Mouse (Mus musculus) intestine, embryonic 14.5 days (tissue): ENCODE measurements around the gene Eps8l2. TPM values are rescaled to one million over a fixed set of nuclear protein-coding genes. Genes with fewer than 3 reads are reported as not detected.
A peak's percentile ranks its signal among the peaks of the same experiment; 100 is the strongest.
"Not testable (repeated sequence)": the region's sequence is repeated elsewhere in the genome, so short reads cannot be mapped to it uniquely, and the experiment has no call there.

Source experiments
- ATAC-seq: fragments of 200-750 bp; cut with Nextera tagmentation; replicated peaks from 2 replicates; pipeline ENCODE4 v1.8.0; 2017; ENCODE audit warnings: low read depth, moderate number of reproducible peaks, moderate TSS enrichment, moderate library complexity; ENCODE audit not compliant: low FRiP score, low TSS enrichment
- DNase-seq: peaks from one replicate; pipeline ENCODE4 v3.0.0-alpha.2; 2018; ENCODE audit warnings: low spot score
- H3K27ac ChIP-seq: fragments of 300-500 bp; sonication (generic); 2 replicates; pipeline ENCODE4 v1.5.1; 2014; ENCODE audit warnings: low read depth, mild to moderate bottlenecking, control low read depth
- H3K27me3 ChIP-seq: fragments of 300-500 bp; sonication (generic); replicated peaks from 2 replicates; pipeline ENCODE4 v1.6.1; 2014; ENCODE audit warnings: low read length, control low read depth; ENCODE audit not compliant: control insufficient read depth, insufficient read depth
- H3K36me3 ChIP-seq: fragments of 300-500 bp; sonication (generic); 2 replicates; pipeline ENCODE4 v1.6.1; 2014; ENCODE audit warnings: low read length, control low read depth; ENCODE audit not compliant: control insufficient read depth, insufficient read depth
- H3K4me1 ChIP-seq: fragments of 300-500 bp; sonication (generic); replicated peaks from 2 replicates; pipeline ENCODE4 v1.6.1; 2014; ENCODE audit warnings: low read length, control low read depth, mixed read lengths; ENCODE audit not compliant: control insufficient read depth, insufficient read depth
- H3K4me2 ChIP-seq: fragments of 300-500 bp; sonication (generic); 2 replicates; pipeline ENCODE4 v1.6.1; 2014; ENCODE audit warnings: low read length
- H3K4me3 ChIP-seq: fragments of 300-500 bp; sonication (generic); 2 replicates; pipeline ENCODE4 v1.5.1; 2014; ENCODE audit warnings: low read depth, low read length, control low read depth, mixed read lengths
- H3K9ac ChIP-seq: fragments of 300-500 bp; sonication (generic); 2 replicates; pipeline ENCODE4 v1.6.1; 2014; ENCODE audit warnings: mild to moderate bottlenecking, low read length
- H3K9me3 ChIP-seq: fragments of 300-500 bp; sonication (generic); 2 replicates; pipeline ENCODE4 v1.6.1; 2016; ENCODE audit warnings: low read length, control low read depth; ENCODE audit not compliant: control insufficient read depth
- WGBS: fragments of 180-500 bp; shearing (Covaris S2); extraction: QIAGEN DNeasy Blood & Tissue Kit; methylation state at CpG from one replicate; pipeline ENCODE4 v1.1.7; 2014; 5-methylcytosine and 5-hydroxymethylcytosine counted together
- polyA plus RNA-seq: library from polyadenylated mRNA; unstranded; fragments of >200 nt; fragmentation: Nextera tagmentation; extraction: Ambion mirVana; gene quantifications from 2 replicates; pipeline ENCODE4 v1.2.1, GENCODE M21; 2014

The Eps8l2 gene
- polyA plus RNA-seq, 1 experiment from 2014 or later, result 61.2 TPM

DNA sequence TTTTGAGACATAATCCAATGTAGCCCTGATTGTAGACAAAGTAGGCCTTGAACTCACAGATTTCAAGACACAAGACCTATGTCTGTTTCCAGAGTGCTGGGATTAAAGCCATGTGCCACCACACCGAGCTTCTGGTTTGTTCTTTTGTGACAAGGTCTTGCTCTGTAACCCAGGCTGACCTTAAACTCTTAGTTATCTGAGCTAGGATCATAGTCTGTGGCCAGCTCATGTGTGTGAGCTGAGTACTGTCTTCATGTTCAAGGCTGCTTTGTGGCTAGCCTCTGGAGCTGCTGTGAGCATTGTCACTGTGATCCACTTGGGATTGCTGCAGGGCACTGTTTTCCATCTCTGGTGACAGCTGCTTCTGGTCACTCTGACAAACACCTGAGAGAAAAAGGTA is 56.7 kb downstream of the Eps8l2 start:
- ATAC-seq (no peak), DNase-seq (no peak)
- Histone ChIP-seq H3K27me3 (no peaks in the 10 kb centered on the region), H3K4me1 (peaks cover 9% of the 10 kb centered on the region), H3K27ac (no peak overlapping the region), H3K36me3 (peaks cover 42% of the 10 kb centered on the region), H3K9me3 (no peaks in the 10 kb centered on the region), H3K9ac (no peak overlapping the region), H3K4me3 (no peak overlapping the region), H3K4me2 (no peak overlapping the region)
- 77% methylated on average over 1 of the region's 1 CpGs for WGBS

DNA sequence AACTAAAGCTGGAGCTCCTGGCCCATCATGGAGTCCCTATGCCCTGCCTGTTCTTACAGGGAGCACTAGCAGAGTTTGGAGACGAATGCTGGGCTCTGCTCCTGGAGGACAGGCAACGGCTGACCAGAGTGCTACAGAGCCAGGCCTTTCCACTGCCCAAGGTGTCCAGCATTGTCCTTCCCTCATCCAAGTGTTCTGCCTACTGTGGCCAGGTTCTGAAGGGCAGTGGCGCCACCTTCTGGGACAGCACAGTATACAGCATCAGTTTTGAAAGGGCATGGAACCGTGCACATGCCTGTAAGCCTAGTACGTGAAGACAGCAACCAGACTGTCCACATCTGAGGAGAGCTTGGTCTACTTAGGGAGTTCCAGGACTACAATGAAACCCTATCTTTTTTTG is 64.6 kb downstream of the Eps8l2 start:
- Histone ChIP-seq H3K4me3 (no peak overlapping the region), H3K36me3 (peaks cover 48% of the 10 kb centered on the region), H3K4me1 (no peaks in the 10 kb centered on the region), H3K27ac (no peak overlapping the region), H3K9ac (no peak overlapping the region), H3K27me3 (no peaks in the 10 kb centered on the region), H3K9me3 (no peaks in the 10 kb centered on the region), H3K4me2 (no peak overlapping the region)
- DNase-seq (peak; percentile 75), ATAC-seq (0 out of 2 replicates have a peak, but pooled peaks have one; percentile 23)
- 42% methylated on average over 5 of the region's 5 CpGs for whole genome bisulfite sequencing

DNA sequence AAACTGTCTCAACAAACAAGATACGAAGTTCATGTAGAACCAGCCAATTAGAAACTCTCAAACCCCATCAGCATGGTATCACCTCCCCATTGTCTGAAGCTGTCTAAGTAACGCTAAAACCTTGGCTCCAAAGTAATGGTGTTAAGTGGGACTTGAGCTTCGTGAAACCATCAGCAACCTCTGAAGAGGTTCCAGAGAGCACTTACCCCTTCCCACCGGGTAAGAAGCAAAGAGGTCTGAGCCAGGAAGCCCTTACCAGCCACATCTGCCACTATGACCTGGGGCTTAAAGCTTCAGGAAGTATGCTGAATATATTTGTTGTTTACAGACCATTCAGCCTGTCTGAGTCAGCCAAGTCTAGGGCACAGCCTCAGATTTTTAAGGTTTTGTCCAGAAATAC is 66.8 kb downstream of the Eps8l2 start:
- no peak overlapping the region for H3K27ac ChIP-seq
- H3K4me3 ChIP-seq, result no peak overlapping the region
- no peak overlapping the region for H3K9ac ChIP-seq
- no peak for ATAC-seq
- H3K36me3 ChIP-seq, result peaks cover 46% of the 10 kb centered on the region
- no peak for DNase-seq
- H3K27me3 ChIP-seq, result no peaks in the 10 kb centered on the region
- no peaks in the 10 kb centered on the region for H3K9me3 ChIP-seq
- H3K4me2 ChIP-seq, result no peak overlapping the region
- 0 out of 2 replicates have a peak, but pooled peaks cover 2% of the 10 kb centered on the region for H3K4me1 ChIP-seq
- 74% methylated on average over 4 of the region's 4 CpGs for WGBS

DNA sequence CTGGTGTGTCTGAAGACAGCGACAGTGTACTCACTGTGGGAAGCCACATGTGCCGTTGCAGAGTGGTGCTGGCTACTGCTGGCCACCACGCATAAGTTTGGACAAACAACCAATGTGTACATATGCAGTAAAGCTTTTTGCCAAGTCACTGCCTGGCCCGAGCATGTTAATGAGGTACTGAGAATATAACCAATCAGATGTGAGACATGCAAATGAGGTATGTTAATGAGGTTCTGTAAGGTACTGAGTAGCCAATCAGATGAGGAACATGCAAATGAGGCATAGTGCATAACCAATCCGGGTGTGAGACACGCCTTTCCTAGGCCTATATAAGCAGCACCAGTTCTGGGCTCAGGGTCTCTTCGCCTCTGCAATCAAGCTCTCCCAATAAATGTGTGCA is 69.0 kb downstream of the Eps8l2 start:
- not testable (repeated sequence) for H3K4me3 ChIP-seq, H3K9ac ChIP-seq, H3K4me1 ChIP-seq, H3K4me2 ChIP-seq, H3K9me3 ChIP-seq, DNase-seq, ATAC-seq, H3K27me3 ChIP-seq, H3K27ac ChIP-seq
- WGBS, result 95% methylated on average over 7 of the region's 7 CpGs
- peaks cover 34% of the 10 kb centered on the region for H3K36me3 ChIP-seq

GRCm38 (mm10) chr7:141408833-141409232 is 70.2 kb downstream of the Eps8l2 start:
- peak; percentile 73 for ATAC-seq
- Histone ChIP-seq H3K4me3 (no peak overlapping the region), H3K27ac (no peak overlapping the region), H3K4me1 (peaks cover 7% of the 10 kb centered on the region; the same call in 1 of the 2 replicates), H3K36me3 (peaks cover 34% of the 10 kb centered on the region), H3K4me2 (no peak overlapping the region), H3K9ac (no peak overlapping the region), H3K9me3 (no peaks in the 10 kb centered on the region), H3K27me3 (no peaks in the 10 kb centered on the region)
- DNase-seq, result peak; percentile 93
- WGBS, result 14% methylated on average over 11 of the region's 11 CpGs

- 94% methylated on average over 8 of the region's 8 CpGs for WGBS
- DNase-seq (no peak), ATAC-seq (no peak)
- Histone ChIP-seq H3K9ac (no peak overlapping the region), H3K4me1 (peaks cover 10% of the 10 kb centered on the region; the same call in 1 of the 2 replicates), H3K36me3 (peaks cover 34% of the 10 kb centered on the region), H3K4me3 (no peak overlapping the region), H3K27me3 (no peaks in the 10 kb centered on the region), H3K27ac (no peak overlapping the region), H3K9me3 (no peaks in the 10 kb centered on the region), H3K4me2 (no peak overlapping the region)
Measured at GRCm38 (mm10) chr7:141410631-141411030, 72.0 kb downstream of the Eps8l2 start.

GRCm38 (mm10) chr7:141411667-141412066 is 73.0 kb downstream of the Eps8l2 start:
- Histone ChIP-seq H3K27me3 (no peaks in the 10 kb centered on the region), H3K4me1 (peaks cover 10% of the 10 kb centered on the region; the same call in 1 of the 2 replicates), H3K4me2 (no peak overlapping the region), H3K9ac (no peak overlapping the region), H3K36me3 (peaks cover 31% of the 10 kb centered on the region), H3K9me3 (no peaks in the 10 kb centered on the region), H3K27ac (no peak overlapping the region), H3K4me3 (no peak overlapping the region)
- ATAC-seq (no peak), DNase-seq (no peak)
- WGBS, result 94% methylated on average over 1 of the region's 1 CpGs

Other genes starting within 250 kb of the Eps8l2 start
- 10.6 and 11.2 TPM in 2 replicates for gene Sigirr, start 238.3 kb upstream of the Eps8l2 start, polyA plus RNA-seq
- gene Ano9, start 221.1 kb upstream of the Eps8l2 start, polyA plus RNA-seq, result 18.5 and 20.3 TPM in 2 replicates
- gene Ptdss2, start 216.5 kb upstream of the Eps8l2 start, polyA plus RNA-seq, result 62.6 and 63.9 TPM in 2 replicates
- gene Rnh1, start 166.0 kb upstream of the Eps8l2 start, polyA plus RNA-seq, result 121 and 123 TPM in 2 replicates
- gene Hras, start 144.9 kb upstream of the Eps8l2 start, polyA plus RNA-seq, result 72.6 and 96.6 TPM in 2 replicates
- gene Lrrc56, start 144.7 kb upstream of the Eps8l2 start, polyA plus RNA-seq, result 3.9 and 4.9 TPM in 2 replicates
- 2.7 and 2.8 TPM in 2 replicates for gene Lmntd2, start 124.8 kb upstream of the Eps8l2 start, polyA plus RNA-seq
- 60.3 and 61.4 TPM in 2 replicates for gene Rassf7, start 123.0 kb upstream of the Eps8l2 start, polyA plus RNA-seq
- gene Phrf1, start 110.1 kb upstream of the Eps8l2 start, polyA plus RNA-seq, result 73.3 and 80.7 TPM in 2 replicates
- 2.7 and 3.1 TPM in 2 replicates for gene Irf7, start 72.4 kb upstream of the Eps8l2 start, polyA plus RNA-seq
- 31.9 and 36.8 TPM in 2 replicates for gene Cdhr5, start 62.1 kb upstream of the Eps8l2 start, polyA plus RNA-seq
- 136 and 201 TPM in 2 replicates for gene Sct, start 59.7 kb upstream of the Eps8l2 start, polyA plus RNA-seq
- 0.39 and 0.93 TPM in 2 replicates for gene Drd4, start 46.9 kb upstream of the Eps8l2 start, polyA plus RNA-seq
- 86.2 and 90.9 TPM in 2 replicates for gene Deaf1, start 11.2 kb upstream of the Eps8l2 start, polyA plus RNA-seq
- gene Tmem80, start 11.1 kb upstream of the Eps8l2 start, polyA plus RNA-seq, result 23.1 and 27.0 TPM in 2 replicates
- 339 and 344 TPM in 2 replicates for gene Taldo1, start 53.3 kb downstream of the Eps8l2 start, polyA plus RNA-seq
- 49.2 and 56.2 TPM in 2 replicates for gene Gatd1, start 75.3 kb downstream of the Eps8l2 start, polyA plus RNA-seq
- 1.5 and 1.8 TPM in 2 replicates for gene Cend1, start 90.6 kb downstream of the Eps8l2 start, polyA plus RNA-seq
- 34.7 and 35.3 TPM in 2 replicates for gene Slc25a22, start 99.0 kb downstream of the Eps8l2 start, polyA plus RNA-seq
- gene Pidd1, start 105.1 kb downstream of the Eps8l2 start, polyA plus RNA-seq, result 10.6 and 11.5 TPM in 2 replicates
- gene Rplp2, start 108.5 kb downstream of the Eps8l2 start, polyA plus RNA-seq, result 1,554 and 1,709 TPM in 2 replicates
- 24.6 and 30.2 TPM in 2 replicates for gene Pnpla2, start 116.3 kb downstream of the Eps8l2 start, polyA plus RNA-seq
- 13.8 and 14.0 TPM in 2 replicates for gene Cracr2b, start 122.2 kb downstream of the Eps8l2 start, polyA plus RNA-seq
- gene Cd151, start 128.5 kb downstream of the Eps8l2 start, polyA plus RNA-seq, result 73.4 and 73.5 TPM in 2 replicates
- gene Polr2l, start 136.3 kb downstream of the Eps8l2 start, polyA plus RNA-seq, result 67.7 and 73.4 TPM in 2 replicates
- 75.1 and 83.9 TPM in 2 replicates for gene Tspan4, start 136.4 kb downstream of the Eps8l2 start, polyA plus RNA-seq
- 39.0 and 42.1 TPM in 2 replicates for gene Chid1, start 201.0 kb downstream of the Eps8l2 start, polyA plus RNA-seq
- gene Ap2a2, start 223.3 kb downstream of the Eps8l2 start, polyA plus RNA-seq, result 70.0 and 77.7 TPM in 2 replicates